Mouse (Mus musculus): ENCODE measurements around the gene Vmn1r42. TPM values are rescaled to one million over a fixed set of nuclear protein-coding genes. Genes with fewer than 3 reads are reported as not detected.
A peak's percentile ranks its signal among the peaks of the same experiment; 100 is the strongest.

Gene Vmn1r42
- polyA plus RNA-seq, 1 experiment from 2014 or later, result not detected

DNA sequence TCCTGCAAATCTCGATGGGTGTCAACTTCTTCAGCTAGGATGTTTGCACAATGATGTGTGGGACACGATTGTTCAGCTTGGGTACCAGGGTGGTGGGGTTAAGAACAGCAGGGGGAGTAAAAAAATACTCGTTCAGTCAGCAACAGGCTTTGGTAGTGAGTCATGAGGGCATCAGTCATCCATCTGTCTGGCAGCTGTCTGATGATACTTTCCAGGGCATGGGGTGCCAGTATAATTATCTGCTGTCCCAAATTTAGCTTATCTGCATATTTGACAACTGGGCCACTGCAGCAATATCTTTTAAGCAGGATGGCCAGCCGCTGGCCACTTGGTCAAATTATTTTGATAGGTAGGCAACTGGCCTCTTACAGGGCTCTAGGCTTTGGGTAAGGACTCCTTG lies 12.4 kb downstream of the Vmn1r42 start:
- Histone ChIP-seq H3K4me3 (ENCODE audit: low read depth, low read length) (no peak overlapping the region), H3K27ac (ENCODE audit: low read length) (no peak overlapping the region), H3K4me2 (replicated peaks; ENCODE audit: low read depth, low read length) (no peak overlapping the region), H3K27me3 (replicated peaks; ENCODE audit: insufficient read depth, low read length) (no peaks in the 10 kb centered on the region), H3K9me3 (ENCODE audit: low read length) (peaks cover 5% of the 10 kb centered on the region; the same call in 1 of the 2 replicates), H3K36me3 (ENCODE audit: insufficient read depth, low read length) (no peaks in the 10 kb centered on the region), H3K9ac (replicated peaks; ENCODE audit: low read depth) (no peak overlapping the region), H3K4me1 (ENCODE audit: insufficient read depth, low read depth, low read length) (no peaks in the 10 kb centered on the region)
- TF ChIP-seq CTCF (IDR thresholded peaks at IDR 0.05) (no peak), EP300 (IDR thresholded peaks at IDR 0.05) (no peak)
- DNase-seq (ENCODE audit: low spot score) (no peak), ATAC-seq (no peak)
- 61% methylated on average over 4 of the region's 4 CpGs for WGBS

DNA sequence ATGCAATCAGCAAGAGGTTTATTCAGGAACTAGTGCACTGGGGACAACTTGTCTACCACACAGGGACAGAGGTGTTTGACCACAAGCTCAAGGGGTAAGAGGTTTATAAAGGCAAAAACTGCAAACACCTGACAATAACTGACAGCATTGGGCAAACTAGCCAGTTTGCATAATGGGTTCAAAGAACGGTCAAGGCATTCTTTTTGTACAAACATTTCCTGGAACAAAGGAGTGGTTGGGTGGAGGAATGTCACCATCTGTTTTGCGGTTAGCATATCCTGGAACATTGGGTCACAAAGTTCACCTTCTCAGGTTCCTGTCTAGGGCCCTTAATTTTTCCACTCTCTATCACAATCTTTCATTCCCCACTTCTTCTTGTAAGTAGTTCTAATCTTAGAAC lies 16.4 kb downstream of the Vmn1r42 start:
- no peak overlapping the region for H3K27ac ChIP-seq (ENCODE audit: low read length)
- no peak overlapping the region for H3K4me2 ChIP-seq (replicated peaks; ENCODE audit: low read depth, low read length)
- no peaks in the 10 kb centered on the region for H3K9me3 ChIP-seq (ENCODE audit: low read length)
- ATAC-seq, result no peak
- no peak overlapping the region for H3K9ac ChIP-seq (replicated peaks; ENCODE audit: low read depth)
- 65% methylated on average over 2 of the region's 2 CpGs for WGBS
- H3K4me1 ChIP-seq (ENCODE audit: insufficient read depth, low read depth, low read length), result no peaks in the 10 kb centered on the region
- no peaks in the 10 kb centered on the region for H3K36me3 ChIP-seq (ENCODE audit: insufficient read depth, low read length)
- no peak overlapping the region for H3K4me3 ChIP-seq (ENCODE audit: low read depth, low read length)
- DNase-seq (ENCODE audit: low spot score), result peak; percentile 5
- H3K27me3 ChIP-seq (replicated peaks; ENCODE audit: insufficient read depth, low read length), result no peaks in the 10 kb centered on the region
- TF ChIP-seq EP300 (IDR thresholded peaks at IDR 0.05), result peak; percentile 54; the same call in 1 of the 2 replicates
- no peak for TF ChIP-seq CTCF (IDR thresholded peaks at IDR 0.05)

DNA sequence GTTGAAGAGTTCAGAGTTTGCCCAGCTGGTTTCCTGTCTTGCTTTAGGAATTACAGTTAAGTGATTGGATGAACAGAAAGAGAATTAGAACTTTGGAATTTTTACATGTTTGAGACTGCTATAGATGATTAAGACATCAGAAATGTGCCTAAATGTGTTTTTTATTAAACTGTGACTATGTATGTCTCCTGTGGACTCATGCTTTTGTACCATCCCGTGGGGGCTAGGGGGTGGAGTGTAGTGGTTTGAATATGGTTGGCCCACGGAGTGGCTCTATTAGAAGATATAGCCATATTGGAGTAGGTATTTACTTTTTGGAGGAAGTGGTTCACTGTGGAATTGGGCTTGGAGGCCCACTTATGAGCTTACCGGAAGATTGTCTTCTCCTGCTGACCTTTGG lies 18.7 kb downstream of the Vmn1r42 start:
- no peaks in the 10 kb centered on the region for H3K4me1 ChIP-seq (ENCODE audit: insufficient read depth, low read depth, low read length)
- ATAC-seq, result no peak

More for the DNA sequence above, 18.7 kb downstream of the Vmn1r42 start:
- Histone ChIP-seq H3K4me2 (replicated peaks; ENCODE audit: low read depth, low read length) (no peak overlapping the region), H3K36me3 (ENCODE audit: insufficient read depth, low read length) (no peaks in the 10 kb centered on the region), H3K9me3 (ENCODE audit: low read length) (no peaks in the 10 kb centered on the region), H3K4me3 (ENCODE audit: low read depth, low read length) (no peak overlapping the region), H3K27ac (ENCODE audit: low read length) (no peak overlapping the region), H3K9ac (replicated peaks; ENCODE audit: low read depth) (no peak overlapping the region), H3K27me3 (replicated peaks; ENCODE audit: insufficient read depth, low read length) (no peaks in the 10 kb centered on the region)
- WGBS, result 70% methylated on average over 3 of the region's 3 CpGs
- TF ChIP-seq CTCF (IDR thresholded peaks at IDR 0.05) (no peak), EP300 (IDR thresholded peaks at IDR 0.05) (no peak)
- no peak for DNase-seq (ENCODE audit: low spot score)

Other genes starting within 250 kb of the Vmn1r42 start
- gene Txnrd3, start 232.4 kb downstream of the Vmn1r42 start, polyA plus RNA-seq (2015; fragmentation: Nextera tagmentation; extraction: Ambion mirVana), result 20.6 and 26.3 TPM in 2 replicates
- not detected in 2 replicates for gene Vmn1r40, start 168.9 kb downstream of the Vmn1r42 start, polyA plus RNA-seq (2015; fragmentation: Nextera tagmentation; extraction: Ambion mirVana)
- not detected in 2 replicates for gene Vmn1r41, start 135.6 kb downstream of the Vmn1r42 start, polyA plus RNA-seq (2015; fragmentation: Nextera tagmentation; extraction: Ambion mirVana)
- 0.01 and 0.02 TPM in 2 replicates for gene Vmn1r43, start within 50 bp of the Vmn1r42 start, polyA plus RNA-seq (2015; fragmentation: Nextera tagmentation; extraction: Ambion mirVana)
- gene Vmn1r44, start 7.2 kb upstream of the Vmn1r42 start, polyA plus RNA-seq (2015; fragmentation: Nextera tagmentation; extraction: Ambion mirVana), result not detected in 2 replicates
- gene Vmn1r45, start 64.2 kb upstream of the Vmn1r42 start, polyA plus RNA-seq (2015; fragmentation: Nextera tagmentation; extraction: Ambion mirVana), result not detected in 2 replicates
- gene Vmn1r46, start 92.9 kb upstream of the Vmn1r42 start, polyA plus RNA-seq (2015; fragmentation: Nextera tagmentation; extraction: Ambion mirVana), result not detected in 2 replicates
- not detected in 2 replicates for gene Vmn1r47, start 139.7 kb upstream of the Vmn1r42 start, polyA plus RNA-seq (2015; fragmentation: Nextera tagmentation; extraction: Ambion mirVana)
- gene Vmn1r48, start 160.4 kb upstream of the Vmn1r42 start, polyA plus RNA-seq (2015; fragmentation: Nextera tagmentation; extraction: Ambion mirVana), result not detected in 2 replicates
- not detected in 2 replicates for gene Vmn1r49, start 202.1 kb upstream of the Vmn1r42 start, polyA plus RNA-seq (2015; fragmentation: Nextera tagmentation; extraction: Ambion mirVana)
- not detected in 2 replicates for gene Vmn1r50, start 225.0 kb upstream of the Vmn1r42 start, polyA plus RNA-seq (2015; fragmentation: Nextera tagmentation; extraction: Ambion mirVana)
- not detected in 2 replicates for gene Vmn1r51, start 246.2 kb upstream of the Vmn1r42 start, polyA plus RNA-seq (2015; fragmentation: Nextera tagmentation; extraction: Ambion mirVana)

Data from lung, postnatal 0 days (tissue).